Mouse (Mus musculus) limb, embryonic 10.5 days (tissue): ENCODE measurements at regions not wholly inside any gene's neighbourhood (a gene's known extent, or its start where the extent isn't known, plus 50 kb on each side); places are given as distances from the start of the nearest gene placed in this dataset.
A peak's percentile ranks its signal among the peaks of the same experiment; 100 is the strongest.

Experiments used
- DNase-seq: peaks from one replicate; pipeline ENCODE4 v3.0.0-alpha.2; 2017; ENCODE audit warnings: low spot score
- H3K27ac ChIP-seq: fragments of 300-500 bp; sonication (generic); 2 replicates; pipeline ENCODE4 v1.5.1; 2016; ENCODE audit warnings: mild to moderate bottlenecking
- H3K27me3 ChIP-seq: fragments of 300-500 bp; sonication (generic); 2 replicates; pipeline ENCODE4 v1.6.1; 2016; ENCODE audit warnings: low read depth, mild to moderate bottlenecking; ENCODE audit not compliant: poor library complexity, severe bottlenecking
- H3K36me3 ChIP-seq: fragments of 300-500 bp; sonication (generic); 2 replicates; pipeline ENCODE4 v1.6.1; 2016; ENCODE audit warnings: mild to moderate bottlenecking, moderate library complexity
- H3K4me1 ChIP-seq: fragments of 300-500 bp; sonication (generic); 2 replicates; pipeline ENCODE4 v1.6.1; 2016
- H3K4me3 ChIP-seq: fragments of 300-500 bp; sonication (generic); 2 replicates; pipeline ENCODE4 v1.5.1; 2016; ENCODE audit warnings: mild to moderate bottlenecking, moderate library complexity
- H3K9me3 ChIP-seq: fragments of 300-500 bp; sonication (generic); replicated peaks from 2 replicates; pipeline ENCODE4 v1.6.1; 2016; ENCODE audit warnings: mild to moderate bottlenecking
- WGBS: fragments of 180-500 bp; shearing (Covaris S2); methylation state at CpG from one replicate; pipeline ENCODE4 v1.1.7; 2016; 5-methylcytosine and 5-hydroxymethylcytosine counted together

DNA sequence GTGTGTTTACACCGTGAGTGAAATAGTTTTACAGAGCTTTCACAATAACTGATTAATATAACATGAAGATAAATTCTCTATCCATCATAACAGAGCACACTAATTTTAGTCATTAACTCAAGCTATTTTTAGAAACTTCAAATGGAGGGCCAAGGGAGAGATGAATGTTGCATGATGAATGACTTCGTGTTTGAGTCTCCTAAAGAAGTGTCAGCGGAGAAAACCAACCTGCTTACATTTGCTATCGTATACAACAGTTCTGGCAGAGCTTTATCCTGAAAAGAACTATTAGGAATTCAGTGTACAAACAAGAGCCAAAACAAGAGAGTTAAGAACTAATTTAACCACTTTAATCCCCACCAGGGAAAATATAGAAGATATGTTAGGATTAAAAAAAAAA, 526.9 kb downstream of the Zpld1 start:
- no peaks in the 10 kb centered on the region for H3K27me3 ChIP-seq
- H3K27ac ChIP-seq: no peak overlapping the region
- H3K4me3 ChIP-seq: no peak overlapping the region
- no peaks in the 10 kb centered on the region for H3K4me1 ChIP-seq
- no peaks in the 10 kb centered on the region for H3K36me3 ChIP-seq
- 94% methylated on average over 4 of the region's 4 CpGs for WGBS
- no peak for DNase-seq
- H3K9me3 ChIP-seq: no peaks in the 10 kb centered on the region

DNA sequence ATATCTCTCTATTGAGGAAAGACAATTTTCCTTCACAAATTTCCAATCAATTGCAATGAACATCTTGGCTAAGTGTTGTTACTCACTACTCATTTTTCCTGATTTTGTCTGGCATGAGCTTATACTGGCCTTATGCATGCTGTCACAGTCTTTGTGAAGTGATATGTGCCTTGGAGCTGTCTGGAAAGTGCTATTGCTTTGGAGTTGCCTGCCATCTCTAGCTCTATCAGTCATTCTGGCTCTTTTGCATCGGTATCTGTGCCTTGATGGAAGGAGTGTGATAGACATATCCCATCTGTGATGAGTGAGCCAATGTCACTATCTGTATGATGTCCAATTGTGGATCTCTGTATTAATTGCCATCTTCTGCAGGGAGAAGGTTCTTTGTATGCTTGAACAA, 553.6 kb downstream of the Zpld1 start:
- Histone ChIP-seq H3K9me3 (no peaks in the 10 kb centered on the region), H3K27ac (no peak overlapping the region), H3K36me3 (no peaks in the 10 kb centered on the region), H3K27me3 (no peaks in the 10 kb centered on the region), H3K4me1 (no peaks in the 10 kb centered on the region), H3K4me3 (no peak overlapping the region)
- WGBS: 83% methylated on average over 1 of the region's 1 CpGs
- DNase-seq: no peak

DNA sequence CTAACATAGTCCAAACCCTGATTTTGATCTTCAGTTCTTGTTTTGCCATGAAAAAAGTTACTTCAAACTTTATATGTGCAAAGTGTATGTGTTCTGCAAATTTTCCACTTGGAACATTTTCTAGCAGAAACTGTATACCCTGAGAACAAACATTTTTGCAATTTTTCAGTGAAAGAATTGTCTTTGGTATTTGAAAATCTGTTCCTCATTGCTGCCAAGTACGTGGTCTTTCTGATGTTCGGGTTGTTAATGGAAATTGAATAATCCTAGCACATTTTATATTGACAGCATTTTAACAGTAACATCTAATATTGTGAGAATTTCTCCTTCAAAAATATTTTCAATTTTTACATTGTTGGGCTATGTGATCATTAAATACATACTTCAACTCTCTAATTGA, 564.3 kb downstream of the Zpld1 start:
- WGBS: 91% methylated on average over 2 of the region's 2 CpGs
- Histone ChIP-seq H3K27ac (no peak overlapping the region), H3K9me3 (no peaks in the 10 kb centered on the region), H3K4me1 (no peaks in the 10 kb centered on the region), H3K27me3 (no peaks in the 10 kb centered on the region), H3K4me3 (no peak overlapping the region), H3K36me3 (no peaks in the 10 kb centered on the region)
- no peak for DNase-seq

DNA sequence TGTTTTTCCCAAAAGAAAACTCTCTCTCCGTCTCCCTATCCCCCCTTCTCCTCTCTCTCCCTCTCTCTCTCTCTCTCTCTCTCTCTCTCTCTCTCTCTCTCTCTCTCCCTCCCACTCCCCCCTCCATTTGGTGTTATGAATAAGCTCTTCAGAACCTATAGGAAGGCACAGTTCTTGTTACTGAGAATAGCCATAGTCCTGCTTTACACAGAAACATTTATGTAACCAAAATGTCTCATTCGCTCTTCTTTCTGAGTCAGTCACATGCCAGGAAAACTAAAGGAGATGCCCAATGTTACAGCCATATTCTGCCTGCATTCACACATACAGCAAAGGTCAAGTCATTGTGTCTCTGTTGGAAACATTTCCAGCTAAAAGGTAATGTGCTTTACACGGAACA, 589.9 kb downstream of the Zpld1 start:
- Histone ChIP-seq H3K27ac (no peak overlapping the region), H3K4me1 (no peaks in the 10 kb centered on the region), H3K9me3 (no peaks in the 10 kb centered on the region), H3K36me3 (no peaks in the 10 kb centered on the region), H3K27me3 (no peaks in the 10 kb centered on the region), H3K4me3 (no peak overlapping the region)
- DNase-seq: no peak
- WGBS: 87% methylated on average over 3 of the region's 3 CpGs

DNA sequence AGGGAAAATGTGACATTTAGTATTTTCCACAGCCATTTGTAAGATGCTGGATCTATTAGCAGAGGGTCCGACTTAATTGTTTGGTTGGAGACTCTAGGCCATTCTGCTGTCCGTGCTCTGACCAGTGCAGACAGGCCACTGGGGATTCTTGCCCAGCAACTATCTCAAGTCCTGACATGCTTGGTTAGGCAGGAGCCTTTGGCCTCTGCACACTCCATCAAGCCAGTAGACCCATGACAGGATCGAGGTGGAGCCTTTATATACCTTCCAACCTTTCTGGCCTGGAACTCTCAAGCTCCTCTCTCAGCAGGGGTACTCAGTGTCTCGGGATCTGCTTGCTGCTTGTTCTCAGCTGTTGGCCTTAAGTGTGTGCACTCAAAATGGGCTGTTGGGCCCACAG, 615.0 kb downstream of the Zpld1 start:
- H3K4me3 ChIP-seq: no peak overlapping the region
- peak; percentile 29 for DNase-seq
- H3K27me3 ChIP-seq: no peaks in the 10 kb centered on the region
- no peaks in the 10 kb centered on the region for H3K9me3 ChIP-seq
- no peaks in the 10 kb centered on the region for H3K4me1 ChIP-seq
- H3K27ac ChIP-seq: no peak overlapping the region
- WGBS: 43% methylated on average over 4 of the region's 4 CpGs
- H3K36me3 ChIP-seq: no peaks in the 10 kb centered on the region

DNA sequence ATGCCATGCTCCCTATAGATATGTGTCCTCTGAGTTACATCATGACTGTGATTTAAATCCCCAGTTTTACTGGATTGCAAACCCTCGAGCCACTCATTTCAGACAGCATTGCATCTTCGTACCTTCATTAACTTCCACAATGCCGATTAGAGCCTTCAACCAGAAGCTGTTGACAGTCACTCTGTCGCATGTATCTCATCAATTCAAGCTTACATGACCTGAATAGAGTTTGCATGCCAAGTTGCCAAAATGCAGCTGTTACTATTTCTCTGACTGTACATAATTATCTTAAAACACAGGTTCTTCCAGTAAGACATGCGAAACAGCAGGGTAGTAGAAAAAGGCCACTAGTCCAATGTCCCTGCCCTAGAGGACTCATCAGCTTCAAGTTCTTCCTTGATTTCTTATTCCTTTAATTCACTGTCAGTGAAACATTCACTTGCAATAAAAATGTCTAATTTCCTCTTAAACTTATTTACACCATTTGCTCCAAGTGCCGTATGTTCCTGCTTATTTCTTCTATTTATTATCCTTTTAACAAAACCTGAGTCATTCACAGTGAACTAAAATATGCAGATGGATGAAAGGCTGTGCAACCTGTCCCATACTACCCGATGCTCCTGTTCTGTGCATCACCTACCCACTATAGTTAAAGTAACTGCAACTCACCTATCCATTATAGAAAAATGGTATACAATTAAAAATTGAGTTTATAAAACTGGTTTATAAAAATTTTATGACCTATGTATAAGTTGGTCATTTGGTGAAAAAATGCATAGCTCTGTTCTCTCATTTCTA, 648.9 kb downstream of the Zpld1 start:
- no peak overlapping the region for H3K27ac ChIP-seq
- WGBS: 90% methylated on average over 7 of the region's 7 CpGs
- H3K4me3 ChIP-seq: no peak overlapping the region
- H3K27me3 ChIP-seq: no peaks in the 10 kb centered on the region
- no peaks in the 10 kb centered on the region for H3K9me3 ChIP-seq
- H3K36me3 ChIP-seq: no peaks in the 10 kb centered on the region
- no peaks in the 10 kb centered on the region for H3K4me1 ChIP-seq
- DNase-seq: no peak

DNA sequence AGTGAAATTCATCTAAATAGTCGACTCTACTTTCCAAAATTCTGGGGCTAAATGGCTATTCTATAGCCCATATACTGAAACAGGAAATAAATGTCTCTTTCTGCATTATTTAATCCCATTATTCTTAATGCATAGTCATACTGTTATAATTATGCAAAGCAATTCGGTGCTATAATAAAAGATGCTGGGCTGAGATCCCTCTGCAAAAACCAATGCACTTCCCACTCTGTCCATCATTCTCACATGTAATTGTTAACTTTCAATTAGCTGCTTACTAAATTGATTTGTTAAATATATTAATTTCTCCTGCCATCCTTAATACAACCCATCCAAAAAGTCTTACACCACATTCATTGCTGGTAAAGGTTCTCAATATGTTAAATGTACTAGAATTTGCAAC, 650.0 kb downstream of the Zpld1 start:
- DNase-seq: no peak

DNA sequence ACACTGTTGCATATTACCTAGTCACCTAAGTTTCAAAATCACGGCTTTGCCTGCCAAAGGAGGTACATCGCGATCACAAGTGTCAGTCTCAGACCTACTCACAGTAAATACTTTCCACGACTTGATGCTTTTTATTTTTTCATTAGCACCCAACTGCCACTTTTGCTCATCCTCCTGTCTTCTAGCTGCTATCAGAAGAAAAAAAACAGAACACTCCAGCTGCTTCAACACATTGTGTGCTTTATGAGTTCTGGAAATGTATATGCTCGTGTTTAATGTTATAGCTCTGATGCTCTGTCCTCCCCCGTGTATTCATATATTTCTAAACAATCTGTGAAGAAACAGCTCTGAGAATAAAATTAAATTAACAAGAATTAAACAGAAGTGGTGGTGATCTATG, 651.5 kb downstream of the Zpld1 start:
- no peak for DNase-seq
- H3K4me1 ChIP-seq: no peaks in the 10 kb centered on the region
- H3K36me3 ChIP-seq: no peaks in the 10 kb centered on the region
- WGBS: 93% methylated on average over 6 of the region's 6 CpGs
- H3K27me3 ChIP-seq: no peaks in the 10 kb centered on the region
- H3K4me3 ChIP-seq: no peak overlapping the region
- no peaks in the 10 kb centered on the region for H3K9me3 ChIP-seq
- H3K27ac ChIP-seq: no peak overlapping the region

More for the DNA sequence above, 650.0 kb downstream of the Zpld1 start:
- H3K4me1 ChIP-seq: no peaks in the 10 kb centered on the region
- H3K36me3 ChIP-seq: no peaks in the 10 kb centered on the region
- WGBS: 93% methylated on average over 2 of the region's 2 CpGs
- no peaks in the 10 kb centered on the region for H3K9me3 ChIP-seq
- no peak overlapping the region for H3K4me3 ChIP-seq
- no peaks in the 10 kb centered on the region for H3K27me3 ChIP-seq
- no peak overlapping the region for H3K27ac ChIP-seq

DNA sequence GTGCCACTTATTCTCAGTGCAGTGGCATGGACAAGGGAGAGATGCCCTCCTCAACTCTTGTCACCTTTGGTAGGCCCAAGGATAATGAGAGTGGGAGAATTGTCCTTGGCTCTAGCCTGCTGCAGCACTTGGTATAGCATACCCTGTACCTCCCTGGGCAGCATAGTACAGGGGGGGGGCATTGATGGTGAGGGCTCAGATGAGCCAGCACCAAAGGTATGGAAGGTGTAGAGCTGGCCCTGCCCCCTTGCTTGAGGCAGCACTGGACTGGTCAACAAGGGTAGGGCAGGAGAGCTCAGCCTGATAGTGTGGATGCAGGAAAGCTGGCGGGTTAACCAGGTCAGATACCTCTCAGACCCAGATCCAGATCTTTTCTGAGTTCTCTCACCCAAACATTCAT, 668.6 kb downstream of the Zpld1 start:
- Histone ChIP-seq H3K27me3 (no peaks in the 10 kb centered on the region), H3K4me1 (no peaks in the 10 kb centered on the region), H3K4me3 (no peak overlapping the region), H3K27ac (no peak overlapping the region), H3K36me3 (no peaks in the 10 kb centered on the region), H3K9me3 (no peaks in the 10 kb centered on the region)
- 100% methylated on average over 1 of the region's 1 CpGs for WGBS
- no peak for DNase-seq

DNA sequence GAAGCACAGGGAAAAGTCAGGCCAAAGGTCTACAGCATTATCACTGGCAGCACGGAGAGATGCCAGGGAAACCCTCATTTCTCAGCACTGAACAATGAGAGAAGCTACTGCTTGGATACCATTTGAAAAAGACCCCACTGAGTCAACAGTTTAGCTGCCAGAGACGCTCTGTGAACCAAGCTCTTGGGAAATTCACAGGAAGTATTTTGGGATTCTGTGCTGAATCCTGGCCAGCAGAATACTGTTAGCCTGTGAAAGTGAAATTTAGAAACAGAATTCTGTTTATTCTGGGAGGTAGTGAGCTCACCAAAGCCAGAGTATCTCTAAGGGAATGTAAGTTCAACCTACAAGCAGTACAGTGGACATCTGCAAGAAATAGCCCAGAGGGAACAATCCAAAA, 705.1 kb downstream of the Zpld1 start:
- no peak for DNase-seq
- H3K4me1 ChIP-seq: no peaks in the 10 kb centered on the region
- 80% methylated on average over 2 of the region's 2 CpGs for WGBS
- no peaks in the 10 kb centered on the region for H3K27me3 ChIP-seq
- no peaks in the 10 kb centered on the region for H3K36me3 ChIP-seq
- H3K9me3 ChIP-seq: no peaks in the 10 kb centered on the region
- no peak overlapping the region for H3K27ac ChIP-seq
- H3K4me3 ChIP-seq: no peak overlapping the region
